Mouse (Mus musculus): ENCODE results near the gene Elp4. TPM values are rescaled to one million over a fixed set of nuclear protein-coding genes. Genes with fewer than 3 reads are reported as not detected.
A peak's percentile ranks its signal among the peaks of the same experiment; 100 is the strongest.

The Elp4 gene
- polyA plus RNA-seq, 1 experiment from 2014 or later, result 32.4 TPM

DNA sequence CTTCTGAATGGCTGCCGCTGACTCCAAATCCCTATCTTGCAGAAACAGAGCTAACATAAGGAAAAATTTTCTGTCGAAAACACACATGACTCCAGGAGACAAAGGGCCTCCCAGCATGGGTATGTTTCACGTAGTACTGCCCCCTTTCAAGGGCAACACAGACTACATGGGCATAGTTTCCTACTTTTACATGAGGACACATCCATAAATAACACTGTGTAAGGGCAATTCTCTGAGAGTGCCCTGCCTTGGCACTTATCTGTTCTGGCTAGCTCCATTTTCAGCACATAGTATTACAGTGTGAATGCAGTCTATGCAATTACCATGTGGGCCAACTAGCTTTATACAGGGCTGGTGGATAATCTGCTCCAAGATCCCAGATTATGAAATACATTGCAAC is 89.2 kb downstream of the Elp4 start:
- DNase-seq (ENCODE audit: low spot score) (no peak), ATAC-seq (replicated peaks; ENCODE audit: low FRiP score, low TSS enrichment, low read depth) (no peak)
- H3K4me3 ChIP-seq (ENCODE audit: low read depth, low read length), result no peak overlapping the region
- no peaks in the 10 kb centered on the region for H3K27me3 ChIP-seq (replicated peaks; ENCODE audit: control insufficient read depth, insufficient read depth, low read length)
- no peak overlapping the region for H3K9ac ChIP-seq (ENCODE audit: low read length)
- H3K4me2 ChIP-seq (ENCODE audit: low read length), result no peak overlapping the region
- WGBS, result 35% methylated on average over 3 of the region's 3 CpGs
- no peaks in the 10 kb centered on the region for H3K9me3 ChIP-seq (ENCODE audit: control insufficient read depth, low read length)
- no peaks in the 10 kb centered on the region for H3K36me3 ChIP-seq (ENCODE audit: control insufficient read depth, insufficient read depth, low read length)
- no peaks in the 10 kb centered on the region for H3K4me1 ChIP-seq (replicated peaks; ENCODE audit: control insufficient read depth, insufficient read depth, low read length)
- H3K27ac ChIP-seq (ENCODE audit: low read depth), result peak overlapping the region; percentile 16; the same call in 1 of the 2 replicates

- DNase-seq (ENCODE audit: low spot score) (no peak), ATAC-seq (replicated peaks; ENCODE audit: low FRiP score, low TSS enrichment, low read depth) (no peak)
- Histone ChIP-seq H3K4me1 (replicated peaks; ENCODE audit: control insufficient read depth, insufficient read depth, low read length) (no peaks in the 10 kb centered on the region), H3K4me3 (ENCODE audit: low read depth, low read length) (no peak overlapping the region), H3K9ac (ENCODE audit: low read length) (no peak overlapping the region), H3K27me3 (replicated peaks; ENCODE audit: control insufficient read depth, insufficient read depth, low read length) (no peaks in the 10 kb centered on the region), H3K36me3 (ENCODE audit: control insufficient read depth, insufficient read depth, low read length) (no peaks in the 10 kb centered on the region), H3K9me3 (ENCODE audit: control insufficient read depth, low read length) (no peaks in the 10 kb centered on the region), H3K4me2 (ENCODE audit: low read length) (no peak overlapping the region), H3K27ac (ENCODE audit: low read depth) (no peak overlapping the region)
- WGBS, result 80% methylated on average over 3 of the region's 3 CpGs
These were observed 91.3 kb downstream of the Elp4 start for GRCm38 (mm10) chr2:105813041-105813440.

- H3K4me1 ChIP-seq (replicated peaks; ENCODE audit: control insufficient read depth, insufficient read depth, low read length), result no peaks in the 10 kb centered on the region
These were observed 94.1 kb downstream of the Elp4 start for GRCm38 (mm10) chr2:105810286-105810685.

GRCm38 (mm10) chr2:105806571-105806970 is 97.8 kb downstream of the Elp4 start:
- Histone ChIP-seq H3K9ac (ENCODE audit: low read length) (no peak overlapping the region), H3K36me3 (ENCODE audit: control insufficient read depth, insufficient read depth, low read length) (no peaks in the 10 kb centered on the region), H3K9me3 (ENCODE audit: control insufficient read depth, low read length) (no peaks in the 10 kb centered on the region), H3K4me2 (ENCODE audit: low read length) (no peak overlapping the region), H3K4me1 (replicated peaks; ENCODE audit: control insufficient read depth, insufficient read depth, low read length) (no peaks in the 10 kb centered on the region), H3K4me3 (ENCODE audit: low read depth, low read length) (no peak overlapping the region), H3K27ac (ENCODE audit: low read depth) (no peak overlapping the region), H3K27me3 (replicated peaks; ENCODE audit: control insufficient read depth, insufficient read depth, low read length) (no peaks in the 10 kb centered on the region)
- 87% methylated on average over 2 of the region's 2 CpGs for WGBS
- no peak for DNase-seq (ENCODE audit: low spot score)
- no peak for ATAC-seq (replicated peaks; ENCODE audit: low FRiP score, low TSS enrichment, low read depth)

More at GRCm38 (mm10) chr2:105810286-105810685, 94.1 kb downstream of the Elp4 start:
- no peak overlapping the region for H3K9ac ChIP-seq (ENCODE audit: low read length)
- no peaks in the 10 kb centered on the region for H3K27me3 ChIP-seq (replicated peaks; ENCODE audit: control insufficient read depth, insufficient read depth, low read length)
- no peak overlapping the region for H3K4me2 ChIP-seq (ENCODE audit: low read length)
- H3K4me3 ChIP-seq (ENCODE audit: low read depth, low read length), result no peak overlapping the region
- WGBS, result 75% methylated on average over 2 of the region's 2 CpGs
- ATAC-seq (replicated peaks; ENCODE audit: low FRiP score, low TSS enrichment, low read depth), result no peak
- H3K27ac ChIP-seq (ENCODE audit: low read depth), result no peak overlapping the region
- H3K9me3 ChIP-seq (ENCODE audit: control insufficient read depth, low read length), result no peaks in the 10 kb centered on the region
- DNase-seq (ENCODE audit: low spot score), result no peak
- H3K36me3 ChIP-seq (ENCODE audit: control insufficient read depth, insufficient read depth, low read length), result no peaks in the 10 kb centered on the region

- no peak overlapping the region for H3K4me2 ChIP-seq (ENCODE audit: low read length)
- no peak for DNase-seq (ENCODE audit: low spot score)
- ATAC-seq (replicated peaks; ENCODE audit: low FRiP score, low TSS enrichment, low read depth), result no peak
- no peak overlapping the region for H3K9ac ChIP-seq (ENCODE audit: low read length)
- H3K4me3 ChIP-seq (ENCODE audit: low read depth, low read length), result no peak overlapping the region
- 91% methylated on average over 4 of the region's 4 CpGs for WGBS
- no peaks in the 10 kb centered on the region for H3K4me1 ChIP-seq (replicated peaks; ENCODE audit: control insufficient read depth, insufficient read depth, low read length)
- H3K36me3 ChIP-seq (ENCODE audit: control insufficient read depth, insufficient read depth, low read length), result no peaks in the 10 kb centered on the region
- no peaks in the 10 kb centered on the region for H3K27me3 ChIP-seq (replicated peaks; ENCODE audit: control insufficient read depth, insufficient read depth, low read length)
- H3K9me3 ChIP-seq (ENCODE audit: control insufficient read depth, low read length), result no peaks in the 10 kb centered on the region
- no peak overlapping the region for H3K27ac ChIP-seq (ENCODE audit: low read depth)
These were observed 98.3 kb downstream of the Elp4 start for GRCm38 (mm10) chr2:105806047-105806446.

DNA sequence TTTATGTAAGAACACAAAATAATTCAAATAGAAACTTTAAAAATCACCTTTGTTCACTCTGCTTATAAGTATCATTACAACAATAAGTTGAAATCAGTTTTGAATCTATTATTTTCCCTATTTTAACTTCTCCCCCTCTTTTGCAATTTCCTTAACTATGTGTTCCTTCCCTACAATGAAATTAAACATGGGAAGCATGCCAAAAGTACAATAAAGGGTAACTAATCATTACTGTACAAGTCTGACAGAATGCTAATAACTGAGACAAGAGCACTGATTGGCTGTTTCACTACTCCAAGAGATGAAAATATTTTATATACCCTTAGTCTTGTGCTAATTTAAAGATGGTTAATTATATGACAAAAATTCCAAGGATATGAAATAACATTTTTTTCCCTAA is 99.2 kb downstream of the Elp4 start:
- Histone ChIP-seq H3K9me3 (ENCODE audit: control insufficient read depth, low read length) (no peaks in the 10 kb centered on the region), H3K4me1 (replicated peaks; ENCODE audit: control insufficient read depth, insufficient read depth, low read length) (no peaks in the 10 kb centered on the region), H3K27ac (ENCODE audit: low read depth) (no peak overlapping the region), H3K36me3 (ENCODE audit: control insufficient read depth, insufficient read depth, low read length) (no peaks in the 10 kb centered on the region), H3K4me3 (ENCODE audit: low read depth, low read length) (no peak overlapping the region), H3K4me2 (ENCODE audit: low read length) (no peak overlapping the region), H3K9ac (ENCODE audit: low read length) (no peak overlapping the region), H3K27me3 (replicated peaks; ENCODE audit: control insufficient read depth, insufficient read depth, low read length) (no peaks in the 10 kb centered on the region)
- ATAC-seq (replicated peaks; ENCODE audit: low FRiP score, low TSS enrichment, low read depth), result no peak
- no peak for DNase-seq (ENCODE audit: low spot score)

GRCm38 (mm10) chr2:105804506-105804905 is 99.9 kb downstream of the Elp4 start:
- ATAC-seq (replicated peaks; ENCODE audit: low FRiP score, low TSS enrichment, low read depth) (no peak), DNase-seq (ENCODE audit: low spot score) (no peak)
- no peak overlapping the region for H3K27ac ChIP-seq (ENCODE audit: low read depth)
- 62% methylated on average over 10 of the region's 10 CpGs for WGBS
- H3K4me2 ChIP-seq (ENCODE audit: low read length), result no peak overlapping the region
- no peak overlapping the region for H3K9ac ChIP-seq (ENCODE audit: low read length)
- no peaks in the 10 kb centered on the region for H3K27me3 ChIP-seq (replicated peaks; ENCODE audit: control insufficient read depth, insufficient read depth, low read length)
- no peaks in the 10 kb centered on the region for H3K4me1 ChIP-seq (replicated peaks; ENCODE audit: control insufficient read depth, insufficient read depth, low read length)
- H3K9me3 ChIP-seq (ENCODE audit: control insufficient read depth, low read length), result no peaks in the 10 kb centered on the region
- no peaks in the 10 kb centered on the region for H3K36me3 ChIP-seq (ENCODE audit: control insufficient read depth, insufficient read depth, low read length)
- no peak overlapping the region for H3K4me3 ChIP-seq (ENCODE audit: low read depth, low read length)

DNA sequence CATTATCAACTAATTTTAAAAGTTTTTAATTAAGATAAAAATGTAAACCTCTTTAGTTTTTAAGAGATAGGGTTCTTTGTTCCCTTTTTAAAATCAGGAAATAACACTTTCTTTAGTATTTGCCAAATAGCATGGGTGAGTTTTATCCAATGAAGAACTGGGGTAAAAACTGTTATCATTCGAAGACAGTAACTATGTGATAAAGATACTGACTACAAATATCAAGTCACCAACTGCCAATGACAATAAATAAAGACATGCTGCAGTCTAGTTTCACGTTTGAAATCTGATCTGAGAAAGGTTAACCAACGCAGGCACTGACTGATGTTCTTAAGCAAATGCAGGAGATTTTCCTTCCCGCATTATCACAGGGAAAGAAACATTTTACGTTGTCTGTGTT is 100.9 kb downstream of the Elp4 start:
- ATAC-seq (replicated peaks; ENCODE audit: low FRiP score, low TSS enrichment, low read depth), result no peak
- Histone ChIP-seq H3K9me3 (ENCODE audit: control insufficient read depth, low read length) (no peaks in the 10 kb centered on the region), H3K27ac (ENCODE audit: low read depth) (no peak overlapping the region), H3K27me3 (replicated peaks; ENCODE audit: control insufficient read depth, insufficient read depth, low read length) (no peaks in the 10 kb centered on the region), H3K9ac (ENCODE audit: low read length) (no peak overlapping the region), H3K36me3 (ENCODE audit: control insufficient read depth, insufficient read depth, low read length) (no peaks in the 10 kb centered on the region), H3K4me3 (ENCODE audit: low read depth, low read length) (no peak overlapping the region), H3K4me2 (ENCODE audit: low read length) (no peak overlapping the region), H3K4me1 (replicated peaks; ENCODE audit: control insufficient read depth, insufficient read depth, low read length) (no peaks in the 10 kb centered on the region)
- WGBS, result 46% methylated on average over 5 of the region's 5 CpGs
- no peak for DNase-seq (ENCODE audit: low spot score)

DNA sequence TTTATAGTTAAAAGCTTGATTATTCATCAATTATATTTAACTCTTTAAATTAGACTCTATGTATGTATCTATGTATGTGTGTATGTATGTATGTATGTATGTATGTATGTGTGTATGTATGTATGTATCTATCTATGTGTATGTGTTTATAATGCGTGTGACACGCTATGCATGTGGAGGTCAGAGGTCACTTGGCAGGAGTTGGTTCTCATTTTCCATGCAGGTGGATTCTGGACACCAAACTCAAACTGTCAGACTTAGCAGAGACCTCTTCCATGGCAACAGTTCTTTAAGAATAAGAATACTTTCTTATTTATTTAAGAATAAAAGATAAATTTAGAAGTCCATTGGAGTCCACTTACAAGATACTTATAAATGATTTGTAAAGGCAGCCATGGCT is 101.5 kb downstream of the Elp4 start:
- no peak overlapping the region for H3K27ac ChIP-seq (ENCODE audit: low read depth)
- H3K27me3 ChIP-seq (replicated peaks; ENCODE audit: control insufficient read depth, insufficient read depth, low read length), result no peaks in the 10 kb centered on the region
- H3K4me2 ChIP-seq (ENCODE audit: low read length), result no peak overlapping the region
- H3K4me3 ChIP-seq (ENCODE audit: low read depth, low read length), result no peak overlapping the region
- no peak for ATAC-seq (replicated peaks; ENCODE audit: low FRiP score, low TSS enrichment, low read depth)
- H3K36me3 ChIP-seq (ENCODE audit: control insufficient read depth, insufficient read depth, low read length), result no peaks in the 10 kb centered on the region
- DNase-seq (ENCODE audit: low spot score), result no peak
- H3K9me3 ChIP-seq (ENCODE audit: control insufficient read depth, low read length), result no peaks in the 10 kb centered on the region
- WGBS, result 91% methylated on average over 2 of the region's 2 CpGs
- no peaks in the 10 kb centered on the region for H3K4me1 ChIP-seq (replicated peaks; ENCODE audit: control insufficient read depth, insufficient read depth, low read length)
- no peak overlapping the region for H3K9ac ChIP-seq (ENCODE audit: low read length)
